Mouse (Mus musculus): ENCODE data around the gene Rpgrip1l. TPM values are rescaled to one million over a fixed set of nuclear protein-coding genes. Genes with fewer than 3 reads are reported as not detected.
A peak's percentile ranks its signal among the peaks of the same experiment; 100 is the strongest.

The Rpgrip1l gene
- polyA plus RNA-seq (2015; fragmentation: Nextera tagmentation; extraction: Ambion mirVana), result 10.3 and 10.6 TPM in 2 replicates

DNA sequence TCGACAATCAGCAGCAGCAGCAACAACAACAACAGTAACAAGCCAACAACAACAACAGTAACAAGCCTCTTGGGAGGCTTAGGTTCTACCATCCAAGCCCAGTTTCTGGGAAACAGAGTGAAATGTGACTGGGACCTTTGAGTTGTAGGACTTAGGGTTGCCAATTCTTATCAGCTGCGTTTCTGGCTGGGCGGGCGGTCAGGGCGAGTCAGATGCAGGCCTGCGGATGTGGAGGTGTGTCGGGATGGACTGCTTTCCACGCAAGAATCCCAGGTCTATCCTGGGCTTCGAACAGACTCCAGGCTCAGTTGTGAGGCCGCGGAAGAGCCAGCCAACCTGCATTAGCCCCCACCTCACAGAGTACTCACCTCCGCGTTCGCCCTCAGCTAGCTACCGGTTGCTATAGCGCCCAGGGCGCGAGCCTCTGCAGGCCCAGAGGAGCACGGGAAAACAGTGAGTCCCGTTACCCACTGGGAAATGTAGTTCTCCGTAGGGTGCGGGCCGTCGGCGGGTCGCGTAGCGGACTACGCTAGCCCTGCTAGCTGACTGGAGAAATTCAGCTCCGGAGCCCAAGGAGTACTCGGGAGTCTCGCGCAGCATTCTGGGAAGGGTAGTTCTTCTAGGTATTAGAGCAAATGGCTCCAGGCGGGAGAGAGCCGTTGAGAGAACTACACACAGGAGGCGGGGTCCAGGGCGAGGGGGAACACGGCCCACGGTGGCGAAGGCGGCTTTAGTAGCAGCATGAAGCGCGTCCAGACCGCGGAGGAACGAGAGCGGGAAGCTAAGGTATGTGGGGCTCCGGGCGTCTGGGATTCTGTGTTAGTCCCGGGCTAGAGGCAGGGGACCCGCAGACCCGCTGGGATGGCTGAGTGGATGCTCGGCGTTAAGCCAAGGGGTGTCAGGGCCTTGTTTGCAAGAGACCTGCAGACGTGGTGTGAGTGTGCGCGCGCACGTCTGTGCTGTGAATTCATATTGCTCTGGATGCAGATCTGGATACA is at the start of gene Rpgrip1l, which contains the start of gene Fto:
Gene Rpgrip1l, minus strand, starts transcription at position 428 of the 998 bp plus-strand sequence.
Gene Fto, plus strand, starts transcription at position 691 of the 998 bp plus-strand sequence.
- Histone ChIP-seq H3K36me3 (no peaks in the 10 kb centered on the region), H3K4me1 (replicated peaks) (peaks cover 39% of the 10 kb centered on the region), H3K9me3 (no peaks in the 10 kb centered on the region), H3K27ac (peak within 1 kb of the TSS; percentile 88), H3K4me2 (peak within 1 kb of the TSS; percentile 88), H3K9ac (peak within 1 kb of the TSS; percentile 83), H3K27me3 (no peaks in the 10 kb centered on the region), H3K4me3 (peak within 1 kb of the TSS; percentile 71)
- peak; percentile 100 for ATAC-seq (ENCODE audit: low FRiP score)
- WGBS, result under 1% methylated on average over 59 of the region's 59 CpGs

GRCm38 (mm10) chr8:91360644-91361357 is 47.7 kb upstream of the Rpgrip1l start:
- no peaks in the 10 kb centered on the region for H3K9me3 ChIP-seq
- H3K4me2 ChIP-seq, result no peak overlapping the region
- ATAC-seq (ENCODE audit: low FRiP score), result no peak
- H3K4me3 ChIP-seq, result no peak overlapping the region
- H3K4me1 ChIP-seq (replicated peaks), result peaks cover 40% of the 10 kb centered on the region
- WGBS, result 93% methylated on average over 10 of the region's 10 CpGs
- no peak overlapping the region for H3K27ac ChIP-seq
- peaks cover 53% of the 10 kb centered on the region for H3K27me3 ChIP-seq
- H3K9ac ChIP-seq, result no peak overlapping the region
- no peaks in the 10 kb centered on the region for H3K36me3 ChIP-seq

DNA sequence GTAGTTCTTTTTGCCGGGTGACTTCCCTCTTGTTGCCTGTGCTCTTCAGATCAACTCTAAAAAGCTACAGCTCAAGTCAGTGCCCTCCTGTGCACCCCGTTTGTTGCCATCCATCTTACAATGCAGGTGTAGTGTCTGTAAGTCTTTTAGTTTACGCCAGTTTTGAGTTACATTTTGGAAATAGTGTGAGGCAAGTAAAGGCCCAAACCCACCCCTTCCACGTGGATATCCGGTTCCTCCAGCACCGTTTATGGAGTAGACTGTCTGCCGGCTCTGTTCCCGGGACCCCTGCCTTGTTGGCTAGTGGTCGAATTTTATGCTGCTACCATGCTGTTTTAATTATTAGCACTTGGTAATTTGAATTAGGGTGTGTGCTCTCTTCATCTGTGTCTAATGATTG is 46.4 kb upstream of the Rpgrip1l start:
- WGBS, result 77% methylated on average over 9 of the region's 9 CpGs
- Histone ChIP-seq H3K36me3 (no peaks in the 10 kb centered on the region), H3K9ac (no peak overlapping the region), H3K4me3 (no peak overlapping the region), H3K27me3 (peaks cover 47% of the 10 kb centered on the region), H3K4me1 (replicated peaks) (peaks cover 39% of the 10 kb centered on the region), H3K4me2 (no peak overlapping the region), H3K9me3 (no peaks in the 10 kb centered on the region), H3K27ac (no peak overlapping the region)
- no peak for ATAC-seq (ENCODE audit: low FRiP score)

DNA sequence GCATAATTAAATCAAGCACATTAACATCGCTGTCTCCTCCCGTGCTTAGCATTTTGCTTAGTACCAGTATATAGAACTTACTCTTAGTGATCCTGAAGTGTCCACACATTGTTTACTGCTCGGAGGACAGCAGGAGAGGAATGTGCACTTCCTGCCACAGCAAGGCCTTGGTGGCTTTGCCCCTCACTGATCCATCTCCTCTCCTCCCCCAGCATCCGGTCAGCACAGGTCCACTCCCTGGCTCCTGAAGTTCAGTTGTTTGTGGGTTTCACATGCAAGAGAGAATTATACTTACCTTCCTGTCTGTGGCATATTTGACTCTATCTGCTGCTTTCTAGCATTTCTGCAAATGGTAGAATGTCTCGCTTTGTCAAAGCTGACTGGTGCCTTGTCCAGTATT is 45.0 kb upstream of the Rpgrip1l start:
- no peak for ATAC-seq (ENCODE audit: low FRiP score)
- H3K9ac ChIP-seq, result no peak overlapping the region
- H3K4me1 ChIP-seq (replicated peaks), result peaks cover 35% of the 10 kb centered on the region
- no peak overlapping the region for H3K4me3 ChIP-seq
- WGBS, result 84% methylated on average over 5 of the region's 5 CpGs
- no peaks in the 10 kb centered on the region for H3K9me3 ChIP-seq
- H3K4me2 ChIP-seq, result no peak overlapping the region
- H3K36me3 ChIP-seq, result no peaks in the 10 kb centered on the region
- H3K27me3 ChIP-seq, result peaks cover 36% of the 10 kb centered on the region
- no peak overlapping the region for H3K27ac ChIP-seq

DNA sequence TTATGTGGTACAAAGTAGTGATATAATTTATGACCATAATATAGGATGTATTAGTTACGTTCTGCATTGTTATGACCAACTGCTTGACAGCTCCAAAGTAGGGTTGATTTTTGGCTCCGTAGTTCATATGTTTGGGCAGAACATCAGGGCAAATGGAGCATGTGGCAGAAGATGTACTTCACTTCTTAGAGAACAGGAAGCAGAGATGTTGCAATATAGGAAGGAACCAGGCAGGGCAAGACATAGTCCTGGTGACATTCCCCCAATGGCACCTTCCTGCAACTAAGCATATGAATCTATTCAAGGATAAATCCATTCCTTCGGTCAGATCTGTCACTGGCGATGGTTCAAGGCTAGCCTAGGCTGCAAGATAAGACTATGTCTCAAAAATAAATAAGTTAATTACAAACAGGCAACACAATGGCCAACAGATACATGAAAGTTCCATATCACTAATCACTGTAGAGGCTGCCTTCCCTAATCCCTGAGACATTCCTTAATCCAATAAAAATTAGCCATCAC is 44.5 kb upstream of the Rpgrip1l start:
- no peak for ATAC-seq (ENCODE audit: low FRiP score)
- Histone ChIP-seq H3K9ac (no peak overlapping the region), H3K36me3 (no peaks in the 10 kb centered on the region), H3K4me1 (replicated peaks) (peaks cover 35% of the 10 kb centered on the region), H3K4me2 (no peak overlapping the region), H3K4me3 (no peak overlapping the region), H3K9me3 (no peaks in the 10 kb centered on the region), H3K27ac (no peak overlapping the region), H3K27me3 (peaks cover 32% of the 10 kb centered on the region)
- WGBS, result 96% methylated on average over 4 of the region's 4 CpGs

DNA sequence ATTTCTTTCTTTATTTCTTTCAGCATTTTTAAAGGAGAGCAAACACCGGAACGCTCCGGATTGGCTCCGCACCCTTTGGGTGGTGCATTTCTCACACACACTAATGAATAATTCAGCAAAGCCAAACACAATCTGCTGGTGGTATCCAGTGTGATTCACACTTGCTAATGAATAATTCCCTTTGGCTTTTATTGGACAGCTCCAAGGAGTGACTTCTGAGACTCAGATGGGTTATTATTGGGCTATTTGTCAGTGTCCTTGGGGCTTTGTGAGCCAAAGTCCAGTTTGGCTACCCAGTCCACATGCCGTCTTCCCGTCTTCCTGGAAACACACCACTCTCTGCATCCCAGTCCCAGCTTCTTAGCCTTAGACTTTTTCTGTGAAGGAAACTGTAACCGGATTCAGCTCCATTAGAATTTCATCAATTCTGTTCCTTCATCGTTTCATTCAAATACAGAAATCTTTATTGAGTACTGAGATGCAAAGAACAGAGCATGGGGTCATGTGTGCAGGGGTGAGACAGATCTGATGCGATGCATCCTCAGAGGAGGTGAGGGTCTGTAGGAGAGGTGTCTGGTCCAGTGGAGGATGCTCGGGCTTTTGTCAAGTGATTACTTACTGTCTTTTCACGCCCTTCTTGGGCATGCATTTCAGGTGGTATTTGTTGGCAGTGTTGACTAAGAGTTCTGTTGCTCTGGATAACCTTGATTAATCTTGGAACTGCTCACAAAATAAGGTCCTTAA is 43.1 kb upstream of the Rpgrip1l start:
- WGBS, result 40% methylated on average over 11 of the region's 11 CpGs
- H3K9me3 ChIP-seq, result no peaks in the 10 kb centered on the region
- H3K9ac ChIP-seq, result no peak overlapping the region
- H3K4me1 ChIP-seq (replicated peaks), result peaks cover 35% of the 10 kb centered on the region
- H3K27me3 ChIP-seq, result peaks cover 20% of the 10 kb centered on the region
- no peak overlapping the region for H3K4me3 ChIP-seq
- ATAC-seq (ENCODE audit: low FRiP score), result peak; percentile 64
- no peaks in the 10 kb centered on the region for H3K36me3 ChIP-seq
- peak overlapping the region; percentile 37 for H3K4me2 ChIP-seq
- H3K27ac ChIP-seq, result peak overlapping the region; percentile 77

GRCm38 (mm10) chr8:91355301-91355905 is 42.3 kb upstream of the Rpgrip1l start:
- no peak for ATAC-seq (ENCODE audit: low FRiP score)
- Histone ChIP-seq H3K27me3 (peaks cover 13% of the 10 kb centered on the region), H3K27ac (peak overlapping the region; percentile 77), H3K9me3 (no peaks in the 10 kb centered on the region), H3K36me3 (no peaks in the 10 kb centered on the region), H3K4me3 (no peak overlapping the region), H3K9ac (peak overlapping the region; percentile 30; the same call in 1 of the 2 replicates), H3K4me1 (replicated peaks) (peaks cover 39% of the 10 kb centered on the region), H3K4me2 (peak overlapping the region; percentile 37)
- 31% methylated on average over 10 of the region's 10 CpGs for WGBS

GRCm38 (mm10) chr8:91353907-91354306 is 40.8 kb upstream of the Rpgrip1l start:
- ATAC-seq (ENCODE audit: low FRiP score), result no peak
- WGBS, result 85% methylated on average over 4 of the region's 4 CpGs
- no peaks in the 10 kb centered on the region for H3K9me3 ChIP-seq
- H3K27ac ChIP-seq, result no peak overlapping the region
- peaks cover 9% of the 10 kb centered on the region; the same call in 1 of the 2 replicates for H3K27me3 ChIP-seq
- H3K4me3 ChIP-seq, result no peak overlapping the region
- H3K36me3 ChIP-seq, result no peaks in the 10 kb centered on the region
- no peak overlapping the region for H3K4me2 ChIP-seq
- peaks cover 39% of the 10 kb centered on the region for H3K4me1 ChIP-seq (replicated peaks)
- H3K9ac ChIP-seq, result no peak overlapping the region

DNA sequence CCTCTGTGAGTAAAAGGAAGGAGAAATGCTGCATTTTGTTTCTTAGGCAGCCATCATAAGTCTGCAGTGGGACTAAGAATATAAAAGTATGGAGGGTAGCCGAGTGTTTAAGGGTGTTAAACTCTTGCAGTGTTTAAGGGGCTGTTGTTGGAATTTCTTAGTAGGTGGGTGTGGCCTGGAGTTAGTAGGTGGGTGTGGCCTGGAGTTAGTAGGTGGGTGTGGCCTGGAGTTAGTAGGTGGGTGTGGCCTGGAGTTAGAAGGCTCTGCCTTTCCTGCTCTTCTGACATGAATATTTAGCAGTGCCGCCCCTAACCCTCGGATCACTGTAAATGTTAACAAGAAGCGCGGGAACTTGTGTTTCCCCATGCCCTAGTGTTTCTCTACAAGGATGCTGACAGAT is 40.0 kb upstream of the Rpgrip1l start:
- Histone ChIP-seq H3K4me2 (no peak overlapping the region), H3K9ac (no peak overlapping the region), H3K36me3 (no peaks in the 10 kb centered on the region), H3K4me3 (no peak overlapping the region), H3K9me3 (no peaks in the 10 kb centered on the region), H3K27me3 (0 out of 2 replicates have a peak, but pooled peaks cover 2% of the 10 kb centered on the region), H3K4me1 (replicated peaks) (peaks cover 32% of the 10 kb centered on the region), H3K27ac (no peak overlapping the region)
- ATAC-seq (ENCODE audit: low FRiP score), result no peak
- whole genome bisulfite sequencing, result 78% methylated on average over 5 of the region's 5 CpGs

- Histone ChIP-seq H3K27me3 (no peaks in the 10 kb centered on the region), H3K27ac (no peak overlapping the region), H3K9me3 (no peaks in the 10 kb centered on the region), H3K4me1 (replicated peaks) (peaks cover 31% of the 10 kb centered on the region), H3K4me2 (no peak overlapping the region), H3K36me3 (no peaks in the 10 kb centered on the region), H3K4me3 (no peak overlapping the region), H3K9ac (no peak overlapping the region)
- 91% methylated on average over 3 of the region's 3 CpGs for WGBS
- no peak for ATAC-seq (ENCODE audit: low FRiP score)
These were observed 39.5 kb upstream of the Rpgrip1l start for GRCm38 (mm10) chr8:91352598-91352997.

- H3K9ac ChIP-seq, result no peak overlapping the region
- no peak for ATAC-seq (ENCODE audit: low FRiP score)
- H3K36me3 ChIP-seq, result no peaks in the 10 kb centered on the region
- H3K4me1 ChIP-seq (replicated peaks), result peaks cover 15% of the 10 kb centered on the region
- no peaks in the 10 kb centered on the region for H3K9me3 ChIP-seq
- H3K27ac ChIP-seq, result no peak overlapping the region
- no peaks in the 10 kb centered on the region for H3K27me3 ChIP-seq
- H3K4me3 ChIP-seq, result no peak overlapping the region
- no peak overlapping the region for H3K4me2 ChIP-seq
- WGBS, result 73% methylated on average over 7 of the region's 7 CpGs
These were observed 37.6 kb upstream of the Rpgrip1l start for GRCm38 (mm10) chr8:91350628-91351027.
